Mouse (Mus musculus) liver, embryonic 11.5 days (tissue): ENCODE measurements around the gene Shisa8. TPM values are rescaled to one million over a fixed set of nuclear protein-coding genes. Genes with fewer than 3 reads are reported as not detected.
A peak's percentile ranks its signal among the peaks of the same experiment; 100 is the strongest.

Experiments
- ATAC-seq: fragments of 200-750 bp; cut with Nextera tagmentation; replicated peaks from 2 replicates; pipeline ENCODE4 v1.8.0; 2017; ENCODE audit warnings: moderate number of reproducible peaks, mild to moderate bottlenecking, moderate TSS enrichment, moderate library complexity; ENCODE audit not compliant: low FRiP score
- DNase-seq: peaks from one replicate; pipeline ENCODE4 v3.0.0-alpha.2; 2017; ENCODE audit warnings: low spot score
- H3K27ac ChIP-seq: fragments of 300-500 bp; sonication (generic); 2 replicates; pipeline ENCODE4 v1.5.1; 2014; ENCODE audit warnings: mild to moderate bottlenecking, low read depth, low read length, control low read depth
- H3K27me3 ChIP-seq: fragments of 300-500 bp; sonication (generic); replicated peaks from 2 replicates; pipeline ENCODE4 v1.6.1; 2014; ENCODE audit warnings: low read length, mixed read lengths; ENCODE audit not compliant: control insufficient read depth, insufficient read depth
- H3K36me3 ChIP-seq: fragments of 300-500 bp; sonication (generic); 2 replicates; pipeline ENCODE4 v1.6.1; 2014; ENCODE audit warnings: mild to moderate bottlenecking, low read length, moderate library complexity, mixed read lengths; ENCODE audit not compliant: control insufficient read depth, insufficient read depth
- H3K4me1 ChIP-seq: fragments of 300-500 bp; sonication (generic); replicated peaks from 2 replicates; pipeline ENCODE4 v1.6.1; 2014; ENCODE audit warnings: low read length, mixed read lengths; ENCODE audit not compliant: control insufficient read depth, insufficient read depth
- H3K4me2 ChIP-seq: fragments of 300-500 bp; sonication (generic); 2 replicates; pipeline ENCODE4 v1.6.1; 2014; ENCODE audit warnings: mild to moderate bottlenecking, control low read depth, moderate library complexity
- H3K4me3 ChIP-seq: fragments of 300-500 bp; sonication (generic); 2 replicates; pipeline ENCODE4 v1.5.1; 2014; ENCODE audit warnings: low read depth, low read length, control low read depth
- H3K9ac ChIP-seq: fragments of 300-500 bp; sonication (generic); 2 replicates; pipeline ENCODE4 v1.6.1; 2014; ENCODE audit warnings: low read depth, low read length, control low read depth
- H3K9me3 ChIP-seq: fragments of 300-500 bp; sonication (generic); 2 replicates; pipeline ENCODE4 v1.6.1; 2016; ENCODE audit warnings: low read length, inconsistent platforms, mixed read lengths; ENCODE audit not compliant: control insufficient read depth
- WGBS: fragments of 180-500 bp; shearing (Covaris S2); extraction: QIAGEN DNeasy Blood & Tissue Kit; methylation state at CpG from one replicate; pipeline ENCODE4 v1.1.7; 2014; 5-methylcytosine and 5-hydroxymethylcytosine counted together
- polyA plus RNA-seq: library from polyadenylated mRNA; unstranded; fragments of >200 nt; fragmentation: Nextera tagmentation; extraction: Ambion mirVana; gene quantifications from 2 replicates; pipeline ENCODE4 v1.2.1, GENCODE M21; 2014

The Shisa8 gene
- polyA plus RNA-seq, 1 experiment from 2014 or later, result 0.12 TPM

DNA sequence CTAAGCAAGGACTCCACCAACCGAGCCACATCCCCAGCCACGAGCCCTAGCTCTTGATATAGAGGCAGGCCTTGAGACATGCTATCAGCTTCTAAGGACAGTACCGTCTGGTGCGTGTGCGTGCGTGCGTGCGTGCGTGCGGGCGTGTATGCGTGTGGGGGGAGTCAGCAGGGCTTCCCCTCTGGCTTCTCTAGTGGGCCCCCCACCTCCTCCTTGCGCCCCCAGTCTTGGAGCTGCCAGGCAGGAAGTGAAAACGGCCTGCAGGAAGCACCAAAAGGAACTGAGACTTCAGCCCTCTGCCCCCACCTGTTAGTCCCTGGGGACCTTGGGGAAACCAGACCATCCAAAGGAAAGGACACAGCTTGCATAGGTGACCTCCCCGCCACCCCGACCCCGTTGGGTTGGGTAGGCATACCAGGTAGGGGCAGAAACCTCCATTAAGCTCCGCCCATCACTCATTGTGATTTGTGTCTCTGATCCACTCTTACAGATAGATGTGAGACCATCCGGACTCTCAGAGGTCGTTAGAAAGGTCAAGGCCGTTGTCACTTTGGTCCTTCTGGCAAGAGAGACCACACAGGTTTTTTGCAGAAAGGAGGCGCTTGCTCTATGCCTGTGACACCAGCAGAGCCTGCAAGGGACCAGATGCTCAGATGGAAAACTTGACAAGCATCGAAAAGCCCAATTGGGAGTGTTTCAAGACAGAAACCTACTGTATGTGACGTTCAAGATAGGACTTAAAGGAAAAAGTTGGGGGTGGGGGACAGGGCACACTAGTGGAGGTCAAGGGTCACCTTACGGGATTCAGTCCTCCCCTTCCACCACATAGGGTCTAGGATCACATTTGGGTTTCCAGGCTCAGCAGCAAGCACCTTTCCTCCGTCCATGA lies 6.4 kb upstream of the Shisa8 start:
- no peaks in the 10 kb centered on the region for H3K9me3 ChIP-seq
- H3K36me3 ChIP-seq, result no peaks in the 10 kb centered on the region
- H3K4me1 ChIP-seq, result no peaks in the 10 kb centered on the region; the same call in 1 of the 2 replicates
- no peak for ATAC-seq
- no peak overlapping the region for H3K4me2 ChIP-seq
- DNase-seq, result no peak
- H3K9ac ChIP-seq, result no peak overlapping the region
- no peak overlapping the region for H3K4me3 ChIP-seq
- H3K27ac ChIP-seq, result no peak overlapping the region
- peaks cover 59% of the 10 kb centered on the region for H3K27me3 ChIP-seq
- WGBS, result 53% methylated on average over 26 of the region's 26 CpGs

DNA sequence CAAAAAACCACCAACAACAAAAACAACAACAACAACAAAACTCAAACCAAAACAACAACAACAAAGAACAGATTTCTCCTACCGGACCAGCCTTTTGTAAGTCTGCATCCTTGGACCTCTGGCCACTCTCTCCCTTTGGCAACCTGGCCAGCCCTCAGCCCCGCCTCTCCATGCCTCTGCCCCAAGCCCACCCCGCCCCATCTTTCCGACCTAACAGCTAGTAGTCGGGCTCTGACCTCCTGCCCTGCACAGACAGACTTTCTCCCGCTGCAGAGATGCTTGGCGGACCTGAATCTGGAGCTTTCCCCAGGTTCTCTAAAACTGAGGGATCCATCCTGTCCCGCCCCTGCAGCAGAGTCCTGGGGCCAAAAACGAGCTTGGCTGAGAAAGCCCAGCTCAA lies 5.4 kb upstream of the Shisa8 start:
- H3K4me1 ChIP-seq, result no peaks in the 10 kb centered on the region; the same call in 1 of the 2 replicates
- no peak overlapping the region for H3K9ac ChIP-seq
- DNase-seq (no peak), ATAC-seq (no peak)
- no peak overlapping the region for H3K4me3 ChIP-seq
- no peaks in the 10 kb centered on the region for H3K9me3 ChIP-seq
- peaks cover 59% of the 10 kb centered on the region for H3K27me3 ChIP-seq
- H3K36me3 ChIP-seq, result no peaks in the 10 kb centered on the region
- H3K4me2 ChIP-seq, result no peak overlapping the region
- WGBS, result 49% methylated on average over 9 of the region's 9 CpGs
- no peak overlapping the region for H3K27ac ChIP-seq

DNA sequence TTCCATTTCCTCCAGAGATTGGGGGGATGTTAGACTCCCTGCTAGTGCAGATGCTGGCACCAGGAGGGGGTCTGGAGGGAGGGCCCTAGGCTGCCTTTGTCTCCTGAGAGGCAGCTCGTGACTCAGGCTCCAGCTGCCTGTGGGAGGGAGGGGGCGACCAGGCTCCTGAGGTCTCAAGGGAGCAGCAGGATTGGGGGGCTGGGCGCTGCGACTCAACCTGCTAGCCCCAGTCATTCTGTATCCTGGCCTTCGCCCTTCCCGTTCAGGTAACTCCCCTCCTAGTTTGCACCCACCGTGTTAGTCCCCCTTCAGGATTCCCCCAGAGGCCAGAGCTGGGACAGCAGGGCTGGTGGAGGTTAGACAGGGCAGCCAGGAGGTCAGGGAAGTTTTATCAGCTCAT lies 4.4 kb upstream of the Shisa8 start:
- Histone ChIP-seq H3K4me1 (peaks cover 5% of the 10 kb centered on the region), H3K9ac (no peak overlapping the region), H3K4me2 (no peak overlapping the region), H3K27ac (no peak overlapping the region), H3K9me3 (no peaks in the 10 kb centered on the region), H3K4me3 (no peak overlapping the region), H3K36me3 (no peaks in the 10 kb centered on the region), H3K27me3 (peaks cover 63% of the 10 kb centered on the region)
- no peak for ATAC-seq
- WGBS, result 25% methylated on average over 7 of the region's 7 CpGs
- no peak for DNase-seq

DNA sequence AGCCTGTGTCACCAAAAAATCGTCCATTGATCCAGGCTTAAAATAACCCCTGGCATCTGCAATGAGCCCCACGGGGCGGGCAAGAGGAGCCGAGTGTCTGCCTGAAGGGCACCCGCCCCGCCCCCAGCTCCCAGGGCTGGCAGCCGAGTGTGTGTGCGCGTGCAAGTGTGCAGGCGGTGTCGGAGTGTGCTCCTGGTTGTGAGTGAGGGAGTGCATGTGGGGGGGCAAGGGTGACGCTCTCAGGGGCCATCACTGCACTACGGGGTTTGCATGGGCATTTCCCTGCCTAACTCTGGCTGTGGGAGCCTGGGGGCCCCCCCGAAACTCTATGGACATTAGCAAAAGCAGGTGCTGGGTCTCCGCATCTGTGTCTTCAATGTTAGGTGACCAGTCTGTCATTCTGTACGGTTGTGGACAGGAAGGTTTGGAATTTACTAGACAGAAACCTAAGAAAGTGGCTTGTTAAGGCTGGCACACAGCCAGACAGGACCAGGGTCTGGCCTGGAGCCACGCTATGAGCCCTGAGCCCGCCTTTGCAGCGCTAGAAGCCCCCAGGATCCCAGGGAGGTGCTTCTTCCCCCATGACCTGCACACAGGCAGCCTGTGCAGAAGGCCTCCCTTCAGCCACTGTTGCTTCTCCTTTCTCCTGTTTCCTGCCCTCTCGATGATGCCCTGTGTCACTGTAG lies 3.7 kb upstream of the Shisa8 start:
- Histone ChIP-seq H3K9ac (no peak overlapping the region), H3K27me3 (peaks cover 65% of the 10 kb centered on the region), H3K36me3 (no peaks in the 10 kb centered on the region), H3K27ac (no peak overlapping the region), H3K4me2 (no peak overlapping the region), H3K4me3 (no peak overlapping the region), H3K4me1 (peaks cover 9% of the 10 kb centered on the region), H3K9me3 (no peaks in the 10 kb centered on the region)
- no peak for DNase-seq
- ATAC-seq, result no peak
- 46% methylated on average over 20 of the region's 20 CpGs for WGBS

DNA sequence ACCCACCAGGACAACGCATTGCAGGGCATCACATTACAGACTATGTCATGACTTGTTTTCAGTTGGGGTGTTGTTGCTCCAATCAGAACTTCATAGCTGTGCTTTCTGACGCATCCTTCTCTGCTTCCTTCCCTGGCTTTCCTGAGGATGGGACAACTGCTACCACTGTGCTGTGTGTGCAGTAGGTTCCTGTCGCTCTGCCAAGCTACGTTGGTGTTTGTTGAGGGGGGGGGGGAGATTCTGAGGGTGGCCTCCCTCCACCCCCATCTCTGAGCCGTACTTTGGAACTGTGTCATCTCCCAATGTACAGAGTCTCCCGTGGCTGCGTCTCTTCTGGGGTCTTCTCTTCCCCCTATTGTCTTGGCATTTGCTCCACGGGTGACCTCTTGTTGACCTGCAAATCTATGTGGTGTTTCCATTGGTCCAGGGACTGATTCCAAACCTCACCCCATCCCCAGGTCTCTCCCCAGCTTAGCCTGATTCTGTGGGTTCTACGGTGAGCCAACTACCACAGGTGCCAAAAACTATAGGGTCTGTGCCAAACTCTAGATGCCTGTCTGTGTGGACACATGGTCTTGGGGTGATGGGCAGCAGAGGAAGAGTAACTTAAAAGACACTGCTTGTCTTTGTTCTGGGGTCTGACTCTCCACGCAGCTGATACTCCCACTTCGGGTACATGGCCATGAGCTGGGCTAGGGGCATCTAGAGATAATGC lies 2.9 kb upstream of the Shisa8 start:
- no peak for ATAC-seq
- Histone ChIP-seq H3K9ac (no peak overlapping the region), H3K4me1 (peaks cover 9% of the 10 kb centered on the region), H3K27ac (no peak overlapping the region), H3K27me3 (peaks cover 73% of the 10 kb centered on the region), H3K9me3 (no peaks in the 10 kb centered on the region), H3K4me3 (no peak overlapping the region), H3K36me3 (no peaks in the 10 kb centered on the region), H3K4me2 (no peak overlapping the region)
- DNase-seq, result no peak
- 45% methylated on average over 11 of the region's 11 CpGs for WGBS

DNA sequence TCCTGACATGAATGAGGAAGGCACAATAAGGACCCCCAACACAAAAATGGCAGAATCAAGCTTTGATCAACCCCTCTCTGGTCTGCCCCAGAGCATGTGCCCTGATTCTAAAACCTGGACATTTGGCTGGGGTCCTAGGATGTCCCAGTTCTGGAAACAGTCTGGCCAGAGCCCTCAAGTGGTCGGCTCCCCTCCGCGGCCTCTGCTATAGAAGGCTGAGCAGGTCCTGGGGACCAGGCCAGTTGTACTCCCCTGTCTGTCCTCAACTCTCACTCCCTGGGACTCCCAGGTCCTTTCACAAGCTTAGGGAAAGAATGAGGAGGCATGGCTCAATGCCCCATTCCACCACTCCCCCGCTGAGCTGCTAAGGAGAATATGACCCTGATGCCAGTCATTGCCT lies 607 bp upstream of the Shisa8 start:
- WGBS, result 3% methylated on average over 4 of the region's 4 CpGs
- H3K4me1 ChIP-seq, result peaks cover 9% of the 10 kb centered on the region
- ATAC-seq, result no peak
- no peaks in the 10 kb centered on the region for H3K36me3 ChIP-seq
- no peaks in the 10 kb centered on the region for H3K9me3 ChIP-seq
- DNase-seq, result no peak
- no peak overlapping the region for H3K4me2 ChIP-seq
- H3K27ac ChIP-seq, result no peak overlapping the region
- H3K27me3 ChIP-seq, result peaks cover 88% of the 10 kb centered on the region
- H3K9ac ChIP-seq, result no peak overlapping the region
- no peak overlapping the region; the same call in 1 of the 2 replicates for H3K4me3 ChIP-seq

DNA sequence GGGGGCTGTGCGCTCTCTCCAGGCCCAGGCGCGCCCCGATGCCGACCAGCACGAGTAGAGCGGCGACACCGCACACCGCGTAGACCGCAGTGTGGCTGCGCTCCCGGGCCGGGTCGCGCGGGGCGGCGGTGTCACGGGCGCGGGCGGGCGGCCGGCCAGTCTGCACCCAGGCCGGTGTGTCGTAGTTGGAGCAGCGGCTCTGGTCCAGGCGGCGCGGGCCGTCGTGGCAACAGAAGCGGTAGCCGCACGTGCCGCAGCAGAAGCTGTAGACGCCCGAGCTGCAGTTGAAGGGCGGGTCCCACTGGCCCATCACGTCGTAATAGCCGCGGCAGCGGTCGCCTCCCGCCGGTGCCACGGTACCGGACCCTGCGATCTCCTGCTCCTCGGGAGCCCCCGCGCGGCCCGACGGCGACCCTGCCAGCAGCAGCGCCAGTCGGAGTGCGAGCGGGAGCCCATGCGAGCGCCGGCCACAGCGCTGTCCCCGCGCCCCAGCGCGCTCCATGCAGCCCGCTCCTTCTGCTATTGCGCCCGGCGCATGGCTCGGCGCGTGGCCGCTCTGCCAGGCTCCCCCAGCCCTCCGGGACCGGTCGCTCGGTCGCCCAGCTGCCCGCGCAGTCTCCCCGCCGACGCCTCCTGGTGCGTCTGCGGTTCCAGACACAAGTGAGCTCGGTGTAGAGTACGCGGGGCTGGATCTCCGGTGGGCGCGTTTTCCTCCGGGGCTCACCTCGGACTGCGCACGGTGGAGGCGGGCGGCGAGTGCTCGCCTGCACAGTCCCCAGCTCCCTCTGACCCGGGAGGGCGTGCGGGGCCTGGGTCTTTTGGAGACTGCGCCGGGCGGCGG lies 484 bp downstream of the Shisa8 start:
- Histone ChIP-seq H3K9ac (no peak overlapping the region), H3K9me3 (no peaks in the 10 kb centered on the region), H3K27me3 (peaks cover 99% of the 10 kb centered on the region), H3K36me3 (no peaks in the 10 kb centered on the region), H3K4me2 (peak overlapping the region; percentile 67), H3K4me3 (peak overlapping the region; percentile 49), H3K27ac (no peak overlapping the region), H3K4me1 (peaks cover 9% of the 10 kb centered on the region)
- no peak for DNase-seq
- ATAC-seq, result peak; percentile 48
- WGBS, result under 1% methylated on average over 112 of the region's 112 CpGs

DNA sequence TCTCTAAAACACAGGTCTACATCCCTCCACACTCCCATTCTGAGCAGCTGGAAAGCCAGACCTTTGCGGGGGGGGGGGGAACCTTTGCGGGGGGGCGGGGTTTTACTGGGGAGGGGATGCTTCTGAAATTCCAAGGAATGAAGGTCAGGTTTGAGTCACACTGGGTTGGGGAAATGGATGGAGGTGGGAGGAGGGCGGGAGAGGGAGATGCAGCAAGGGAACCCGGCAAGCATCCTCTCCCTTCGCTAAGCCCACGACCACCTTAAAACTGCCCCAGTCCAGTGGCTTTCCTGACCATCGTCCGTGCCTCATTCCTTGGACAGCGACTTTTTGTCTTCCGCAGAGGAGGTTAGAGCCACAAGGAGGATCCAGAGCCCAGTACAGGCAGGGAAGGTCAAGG lies 1.3 kb downstream of the Shisa8 start:
- H3K36me3 ChIP-seq, result no peaks in the 10 kb centered on the region; the same call in 1 of the 2 replicates
- H3K27me3 ChIP-seq, result peaks cover 99% of the 10 kb centered on the region
- DNase-seq, result no peak
- peak overlapping the region; percentile 67; the same call in 1 of the 2 replicates for H3K4me2 ChIP-seq
- H3K4me3 ChIP-seq, result no peak overlapping the region
- 5% methylated on average over 11 of the region's 11 CpGs for WGBS
- H3K9me3 ChIP-seq, result no peaks in the 10 kb centered on the region
- H3K9ac ChIP-seq, result no peak overlapping the region
- H3K27ac ChIP-seq, result no peak overlapping the region
- ATAC-seq, result no peak
- H3K4me1 ChIP-seq, result peaks cover 14% of the 10 kb centered on the region
